Mouse (Mus musculus) CD4-positive helper T cell, adult 2 months (primary cell): ENCODE results near the gene Inpp5e.

Source experiments
- DNase-seq: peaks from one replicate; pipeline ENCODE4 v3.0.0-alpha.2; 2012; ENCODE audit warnings: low read depth, missing footprints, low spot score

The Inpp5e gene

DNA sequence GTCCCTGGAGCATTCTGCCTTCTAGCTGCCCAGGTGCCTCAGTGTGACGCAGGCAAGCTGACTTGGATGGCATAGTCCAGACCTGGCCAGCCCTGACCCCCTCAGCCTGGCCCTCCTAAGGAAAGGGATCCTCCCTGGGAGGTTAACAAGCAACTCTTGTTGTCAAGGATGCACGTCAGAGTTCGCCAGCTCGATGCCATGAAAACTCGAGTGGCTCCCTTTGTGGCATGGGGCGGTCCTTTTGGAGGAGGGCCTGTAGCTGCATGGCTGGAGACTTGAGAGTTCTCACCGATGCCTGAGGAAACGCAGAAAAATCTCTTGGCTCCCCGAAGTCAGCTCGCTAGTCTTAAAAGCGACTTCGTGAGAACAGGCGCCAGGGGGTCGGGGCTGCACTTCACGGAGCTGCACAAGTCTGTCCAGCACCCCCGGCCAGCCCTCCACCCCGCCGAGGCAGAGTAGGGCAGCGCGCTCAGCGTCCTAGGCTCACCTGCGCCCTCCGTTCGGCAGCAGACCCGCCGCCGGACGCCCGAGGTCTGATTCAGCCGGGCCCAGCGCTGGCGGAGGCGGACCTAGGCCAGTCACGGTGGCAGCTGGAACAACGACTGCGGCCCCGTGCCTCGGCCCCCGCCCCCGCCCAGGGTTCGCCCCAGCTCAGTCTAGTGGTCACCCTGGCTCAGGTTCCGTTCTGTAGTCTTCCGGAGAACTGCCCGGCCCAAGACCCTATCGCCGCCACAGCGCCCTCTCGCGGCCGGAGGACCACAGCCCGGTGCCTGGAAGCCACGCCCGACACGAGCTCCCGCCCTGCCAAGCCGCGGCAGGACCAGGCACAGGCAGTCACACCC, at the start of gene Inpp5e:
Gene Inpp5e (minus strand): TSS at position 689 of the 842 bp plus-strand sequence.
- DNase-seq = peak; percentile 91

DNA sequence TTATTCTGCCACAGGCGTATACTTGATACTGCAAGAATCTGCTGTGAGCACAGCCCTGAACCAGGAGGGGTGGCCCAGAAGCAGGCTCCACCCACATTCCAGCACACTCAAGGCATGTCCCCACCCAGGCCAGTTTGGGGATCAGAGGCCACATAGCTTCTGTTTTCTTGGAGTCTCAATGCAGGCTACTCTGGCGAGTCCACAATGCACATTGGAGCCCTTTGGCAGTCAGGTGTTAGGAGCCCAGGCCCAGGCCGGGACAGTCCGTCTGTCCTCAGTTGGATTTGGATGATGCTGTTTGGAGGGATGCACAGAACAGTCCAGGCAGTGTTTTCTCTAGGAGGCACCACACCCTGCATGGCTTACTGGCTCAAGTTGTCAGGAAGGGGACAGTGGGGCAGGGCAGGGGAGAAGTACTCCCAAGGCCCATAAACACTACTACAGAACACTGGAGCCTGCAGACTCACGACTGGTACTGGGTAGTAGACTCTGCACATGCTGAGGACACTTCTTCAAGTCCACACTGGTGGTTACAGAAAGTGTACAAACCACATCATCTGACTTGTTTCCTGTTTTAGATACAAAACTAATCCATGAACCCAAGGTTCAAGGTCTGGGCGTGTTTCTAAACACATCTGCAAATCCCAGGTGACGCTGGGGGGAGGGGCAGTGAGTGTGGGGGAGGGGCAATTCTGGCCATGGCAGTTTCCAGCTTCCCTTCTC, 49.6 kb upstream of the Inpp5e start:
- DNase-seq = no peak

GRCm38 (mm10) chr2:26449121-26450060, 40.4 kb upstream of the Inpp5e start:
- DNase-seq = peak; percentile 73

DNA sequence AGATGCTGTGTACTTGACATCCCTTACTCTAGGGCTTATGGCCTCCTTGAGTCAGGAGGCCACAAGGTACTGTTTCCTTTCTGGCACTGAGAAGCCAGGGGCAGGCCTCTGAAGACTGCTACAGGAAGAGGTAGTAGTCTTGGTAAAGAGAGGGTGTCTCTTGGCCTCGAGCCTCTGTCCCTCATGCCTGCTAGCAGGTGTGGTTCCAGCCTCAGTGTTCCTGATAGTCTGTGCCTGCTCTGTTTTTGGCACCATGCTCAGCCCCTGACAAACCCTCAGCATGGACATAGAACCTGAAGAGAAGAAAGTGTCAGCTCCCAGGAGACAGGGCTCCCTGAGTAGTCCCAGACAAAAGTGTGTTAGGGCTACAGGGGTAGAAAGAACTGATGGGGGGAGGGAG, 38.4 kb upstream of the Inpp5e start:
- no peak for DNase-seq

DNA sequence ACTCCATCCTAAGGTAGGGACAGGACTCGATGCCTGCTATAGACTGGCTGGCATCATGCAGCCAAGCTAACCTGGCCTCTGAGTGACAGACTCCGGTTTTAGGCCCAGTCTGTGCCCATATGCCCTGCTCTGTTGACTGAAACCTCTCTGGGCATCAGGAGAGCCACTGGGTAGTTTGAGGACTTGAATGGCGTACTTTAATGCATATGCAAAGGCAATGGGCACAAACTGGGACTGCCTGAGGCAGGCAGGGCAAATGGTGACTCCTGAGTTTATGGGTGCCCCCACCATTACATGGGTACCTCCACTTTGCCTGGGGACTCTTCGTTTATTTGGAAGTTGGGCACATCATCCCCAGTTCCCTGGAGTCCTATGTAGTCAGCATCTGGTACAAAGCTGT, 37.7 kb upstream of the Inpp5e start:
- no peak for DNase-seq

DNA sequence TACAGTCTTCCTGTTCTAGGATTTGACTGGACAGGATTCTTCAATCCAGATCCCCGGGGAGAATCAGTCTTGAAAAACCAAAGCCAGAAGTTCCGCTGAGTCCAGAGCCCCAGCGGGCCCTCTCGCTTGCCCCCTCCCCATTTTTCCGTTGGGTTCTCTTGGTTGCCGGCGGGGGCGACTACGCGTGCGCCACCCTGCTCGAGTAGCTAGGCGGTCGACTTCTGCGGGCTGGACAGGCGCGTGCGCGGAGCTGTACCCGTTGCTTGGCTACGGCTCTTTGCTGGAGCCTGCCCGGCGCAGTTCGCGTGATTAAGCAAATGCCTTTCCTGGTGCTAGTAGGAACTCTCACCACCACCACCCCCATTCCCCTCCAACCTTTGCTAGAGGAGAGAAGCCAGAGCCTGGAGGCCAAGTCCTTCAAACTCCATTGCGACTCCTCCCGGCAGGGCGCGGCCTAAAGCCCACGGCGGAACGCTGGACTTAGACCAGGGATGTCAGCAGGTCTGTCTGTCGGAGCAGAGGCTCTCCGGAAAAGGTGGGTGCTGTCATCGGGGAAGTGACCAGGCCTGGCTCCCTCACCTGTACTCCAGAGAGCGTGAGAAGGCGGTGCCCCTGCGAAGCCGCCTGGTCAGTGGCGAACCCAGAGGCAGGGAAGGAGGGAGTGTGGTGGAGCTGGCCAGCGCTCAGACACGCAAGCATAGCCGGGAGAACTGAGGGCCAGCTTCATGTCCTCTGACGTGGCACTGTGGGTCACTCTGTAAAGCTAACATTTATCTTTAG, 36.9 kb upstream of the Inpp5e start:
- DNase-seq = peak; percentile 96

- peak; percentile 100 for DNase-seq
Measured at GRCm38 (mm10) chr2:26444946-26445665, 36.1 kb upstream of the Inpp5e start, which contains the start of gene Sec16a. Gene Sec16a (minus strand): TSS chr2:26445216.

DNA sequence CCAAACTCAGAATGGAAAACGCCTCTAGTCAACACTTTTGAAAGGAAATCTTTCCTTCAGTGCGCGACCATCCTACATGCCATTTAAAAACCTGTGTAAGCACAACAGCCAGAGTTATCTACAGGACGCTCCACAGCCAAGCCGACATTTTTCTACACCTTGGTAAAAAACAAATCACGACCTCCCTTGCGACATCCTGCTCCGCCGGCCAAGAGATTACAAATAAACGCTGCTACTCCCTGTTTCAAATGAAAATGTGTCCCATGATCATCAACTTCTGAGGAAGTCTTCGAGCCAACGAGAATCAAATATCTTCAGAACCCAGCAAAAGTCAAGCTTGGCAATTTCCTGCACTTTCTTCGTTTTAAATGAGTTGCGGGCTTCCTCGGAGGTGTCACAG, 35.4 kb upstream of the Inpp5e start:
- DNase-seq = no peak

DNA sequence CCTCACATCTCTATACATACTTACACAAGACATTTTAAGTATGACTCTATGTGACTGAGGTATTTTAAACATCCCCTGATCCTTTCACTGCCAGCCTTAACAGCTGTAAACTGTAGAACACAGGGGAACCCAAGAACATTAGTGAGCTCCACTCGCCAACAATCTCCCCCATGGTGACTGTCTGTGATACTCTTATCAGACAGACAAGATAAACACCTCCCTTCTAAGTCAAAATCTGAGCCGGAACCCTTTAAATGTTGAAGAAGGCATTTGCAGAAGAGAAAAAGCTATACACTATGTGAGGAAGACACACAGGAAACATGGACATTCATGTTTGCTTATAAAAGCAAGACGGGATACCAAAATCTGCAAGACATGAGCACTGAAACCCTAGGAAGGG, 34.9 kb upstream of the Inpp5e start:
- DNase-seq = no peak

GRCm38 (mm10) chr2:26442843-26443242, 33.8 kb upstream of the Inpp5e start:
- DNase-seq = no peak

GRCm38 (mm10) chr2:26441688-26442087, 32.7 kb upstream of the Inpp5e start:
- DNase-seq = no peak

DNA sequence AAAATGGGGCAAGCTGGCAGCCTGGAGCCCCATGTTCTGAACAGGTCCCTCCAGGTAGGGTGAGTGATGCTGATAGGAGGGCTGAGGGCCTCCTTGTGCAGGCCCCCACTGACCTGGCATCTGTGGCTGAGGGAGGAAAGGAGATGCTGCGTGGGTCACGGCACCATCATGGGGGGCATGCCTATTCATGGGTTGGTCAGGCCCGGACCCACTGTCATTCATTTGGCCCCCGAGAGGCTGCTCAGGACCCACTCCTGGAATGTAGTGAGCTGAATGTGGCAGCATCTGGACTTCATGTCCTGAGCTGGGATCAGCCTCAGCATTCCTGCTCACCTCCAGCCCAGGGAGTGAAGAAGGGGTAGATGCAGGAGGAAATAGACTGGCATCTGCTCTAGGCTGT, 32.3 kb upstream of the Inpp5e start:
- no peak for DNase-seq

GRCm38 (mm10) chr2:26439671-26440070, 30.7 kb upstream of the Inpp5e start:
- no peak for DNase-seq

GRCm38 (mm10) chr2:26438373-26438772, 29.4 kb upstream of the Inpp5e start:
- no peak for DNase-seq

DNA sequence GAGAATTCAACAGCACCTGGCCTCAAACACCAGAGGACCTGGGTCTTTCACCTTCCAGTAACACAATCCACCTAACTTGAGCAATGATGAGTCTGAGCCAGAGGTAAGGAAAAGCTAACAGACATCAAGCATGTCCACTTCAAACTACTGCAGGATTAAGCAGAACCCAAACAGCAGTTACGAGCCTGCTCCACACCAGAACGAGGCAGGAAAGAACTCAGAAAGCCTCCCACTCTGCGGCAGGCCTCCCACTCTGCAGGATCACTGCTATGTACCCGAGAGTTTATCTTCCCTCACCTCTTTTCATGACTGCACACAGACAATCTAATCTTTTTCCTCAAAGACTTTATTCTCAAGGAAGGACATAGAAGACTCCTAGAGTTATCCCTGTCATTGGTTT, 28.2 kb upstream of the Inpp5e start:
- DNase-seq = no peak

- no peak for DNase-seq
Measured at GRCm38 (mm10) chr2:26434791-26435572, 26.0 kb upstream of the Inpp5e start.

DNA sequence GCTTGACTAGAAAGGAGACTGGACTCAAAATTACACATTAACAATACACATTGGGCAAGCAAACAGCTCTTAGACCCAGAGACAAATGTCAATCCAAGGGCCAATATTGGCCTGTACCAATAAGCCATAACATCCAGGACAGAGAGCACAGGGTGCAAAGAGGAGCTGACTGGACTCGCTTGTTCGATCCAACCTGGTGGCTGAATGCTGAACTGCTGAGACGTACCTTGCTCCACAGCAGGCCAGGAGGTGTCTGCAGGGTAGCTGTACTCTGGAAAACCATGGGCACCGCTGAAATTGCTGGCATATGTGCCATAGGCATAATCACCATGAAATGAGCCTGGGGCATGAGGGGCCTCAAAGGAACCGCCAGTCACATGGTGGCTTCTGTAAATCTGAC, 20.8 kb upstream of the Inpp5e start:
- DNase-seq = no peak

DNA sequence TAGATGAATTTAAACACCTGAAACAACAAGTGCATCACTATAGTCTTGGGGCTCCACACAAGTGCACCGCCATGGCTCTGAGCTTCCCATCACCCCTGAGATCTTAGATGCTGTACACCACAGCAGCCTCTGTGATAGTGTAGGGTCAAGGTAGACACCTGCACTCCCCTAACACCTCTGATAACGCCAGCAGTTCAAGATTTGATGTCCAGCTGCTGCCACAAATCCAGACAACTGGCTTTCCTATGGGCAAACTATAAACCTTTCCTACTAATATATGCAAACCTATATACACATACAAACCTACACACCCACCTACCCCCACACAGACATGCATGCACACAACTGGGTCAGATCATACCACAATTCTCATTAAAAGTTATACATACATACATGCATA, 15.5 kb upstream of the Inpp5e start:
- no peak for DNase-seq

DNA sequence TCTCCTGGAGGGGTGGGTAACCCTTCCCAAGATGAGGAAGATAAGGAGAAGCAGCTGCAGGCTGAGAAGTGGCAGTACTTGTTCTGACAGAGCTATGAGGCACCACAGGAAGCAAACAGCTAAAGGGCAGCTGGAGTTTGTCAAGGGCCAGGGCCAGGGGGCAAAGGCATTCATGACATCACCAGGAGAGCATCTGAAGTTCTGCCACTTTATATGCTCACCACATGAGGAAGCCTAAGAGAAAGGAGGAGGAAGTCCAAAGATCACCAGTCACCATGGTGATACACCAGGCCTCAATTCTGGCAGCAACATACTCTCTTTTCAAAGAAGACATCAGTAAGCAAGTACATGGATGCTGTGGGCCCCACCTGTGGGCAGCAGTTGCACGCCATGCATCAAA, 14.1 kb upstream of the Inpp5e start:
- no peak for DNase-seq

GRCm38 (mm10) chr2:26421969-26422368, 13.0 kb upstream of the Inpp5e start:
- no peak for DNase-seq
